Mouse (Mus musculus) liver, embryonic 14.5 days (tissue): ENCODE results near the gene Slc39a5.

Source experiments
- CTCF ChIP-seq: IDR thresholded peaks from 2 replicates; pipeline ENCODE4 v1.5.1; 2016; ENCODE audit warnings: antibody characterized with exemption, low read depth, control low read depth
- EP300 ChIP-seq: IDR thresholded peaks from 2 replicates; pipeline ENCODE4 v1.6.1; 2016; ENCODE audit warnings: antibody characterized with exemption, low read depth

GRCm38 (mm10) chr10:128412055-128412381 lies 11.0 kb upstream of the Slc39a5 start:
- TF ChIP-seq CTCF (no peak), EP300 (no peak)
